Mouse (Mus musculus) heart, embryonic 10.5 days (tissue): Measurements from ENCODE around the gene Phactr4. TPM values are rescaled to one million over a fixed set of nuclear protein-coding genes. Genes with fewer than 3 reads are reported as not detected.
A peak's percentile ranks its signal among the peaks of the same experiment; 100 is the strongest.

Experiments
- DNase-seq: peaks from one replicate; pipeline ENCODE4 v3.0.0-alpha.2; 2017; ENCODE audit warnings: low spot score
- H3K27ac ChIP-seq: fragments of 300-500 bp; sonication (generic); 2 replicates; pipeline ENCODE4 v1.5.1; 2016; ENCODE audit warnings: mild to moderate bottlenecking
- H3K27me3 ChIP-seq: fragments of 300-500 bp; sonication (generic); 2 replicates; pipeline ENCODE4 v1.6.1; 2016; ENCODE audit warnings: mild to moderate bottlenecking; ENCODE audit not compliant: poor library complexity, insufficient read depth, severe bottlenecking
- H3K36me3 ChIP-seq: fragments of 300-500 bp; sonication (generic); 2 replicates; pipeline ENCODE4 v1.6.1; 2016; ENCODE audit warnings: mild to moderate bottlenecking, moderate library complexity
- H3K4me1 ChIP-seq: fragments of 300-500 bp; sonication (generic); 2 replicates; pipeline ENCODE4 v1.6.1; 2016; ENCODE audit warnings: mild to moderate bottlenecking
- H3K4me3 ChIP-seq: fragments of 300-500 bp; sonication (generic); 2 replicates; pipeline ENCODE4 v1.5.1; 2016; ENCODE audit warnings: mild to moderate bottlenecking, moderate library complexity
- H3K9me3 ChIP-seq: fragments of 300-500 bp; sonication (generic); 2 replicates; pipeline ENCODE4 v1.6.1; 2016; ENCODE audit warnings: mild to moderate bottlenecking, moderate library complexity
- WGBS: fragments of 180-500 bp; shearing (Covaris S2); methylation state at CpG from one replicate; pipeline ENCODE4 v1.1.7; 2016; 5-methylcytosine and 5-hydroxymethylcytosine counted together
- polyA plus RNA-seq: library from polyadenylated mRNA; unstranded; fragments of >200 nt; fragmentation: Nextera tagmentation; extraction: Ambion mirVana; gene quantifications from 2 replicates; pipeline ENCODE4 v1.2.1, GENCODE M21; 2016

Gene Phactr4
- polyA plus RNA-seq, 1 experiment from 2014 or later: 22.3 TPM

- H3K27me3 ChIP-seq: no peaks in the 10 kb centered on the region
- no peak overlapping the region for H3K27ac ChIP-seq
- no peaks in the 10 kb centered on the region for H3K9me3 ChIP-seq
- H3K36me3 ChIP-seq: peaks cover 66% of the 10 kb centered on the region
- H3K4me1 ChIP-seq: peaks cover 9% of the 10 kb centered on the region; the same call in 1 of the 2 replicates
- no peak for DNase-seq
- no peak overlapping the region for H3K4me3 ChIP-seq
- WGBS: 76% methylated on average over 4 of the region's 4 CpGs
Measured at GRCm38 (mm10) chr4:132382296-132382695, 40.0 kb downstream of the Phactr4 start.

GRCm38 (mm10) chr4:132380965-132381616 is 41.2 kb downstream of the Phactr4 start:
- H3K27me3 ChIP-seq: no peaks in the 10 kb centered on the region
- no peak overlapping the region for H3K27ac ChIP-seq
- no peak overlapping the region for H3K4me3 ChIP-seq
- no peaks in the 10 kb centered on the region for H3K9me3 ChIP-seq
- peaks cover 7% of the 10 kb centered on the region; the same call in 1 of the 2 replicates for H3K4me1 ChIP-seq
- 92% methylated on average over 2 of the region's 2 CpGs for WGBS
- no peak for DNase-seq
- H3K36me3 ChIP-seq: peaks cover 69% of the 10 kb centered on the region

DNA sequence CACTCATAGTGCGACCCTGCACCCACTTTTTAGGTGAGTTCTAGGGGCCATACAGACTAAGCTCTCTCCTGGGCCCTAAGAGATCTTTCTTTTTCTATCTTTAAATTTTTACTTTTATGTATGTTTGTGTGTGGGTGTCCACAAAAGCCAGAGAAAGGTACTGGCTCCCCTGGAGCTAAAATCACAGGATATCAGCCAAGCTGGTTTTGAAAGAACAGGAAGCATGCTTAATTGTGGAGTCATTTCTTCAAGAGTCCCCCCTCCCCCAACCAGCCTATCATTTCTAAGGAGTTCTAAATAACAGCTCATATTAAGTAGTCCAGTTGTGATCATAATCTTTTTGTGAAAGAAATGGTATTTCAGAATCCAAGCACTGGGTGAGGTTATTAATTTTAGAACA is 48.5 kb downstream of the Phactr4 start:
- DNase-seq: no peak
- H3K4me3 ChIP-seq: no peak overlapping the region
- peaks cover 84% of the 10 kb centered on the region for H3K36me3 ChIP-seq
- H3K27me3 ChIP-seq: no peaks in the 10 kb centered on the region
- 94% methylated on average over 1 of the region's 1 CpGs for WGBS
- no peaks in the 10 kb centered on the region for H3K9me3 ChIP-seq
- no peaks in the 10 kb centered on the region for H3K4me1 ChIP-seq
- H3K27ac ChIP-seq: no peak overlapping the region

DNA sequence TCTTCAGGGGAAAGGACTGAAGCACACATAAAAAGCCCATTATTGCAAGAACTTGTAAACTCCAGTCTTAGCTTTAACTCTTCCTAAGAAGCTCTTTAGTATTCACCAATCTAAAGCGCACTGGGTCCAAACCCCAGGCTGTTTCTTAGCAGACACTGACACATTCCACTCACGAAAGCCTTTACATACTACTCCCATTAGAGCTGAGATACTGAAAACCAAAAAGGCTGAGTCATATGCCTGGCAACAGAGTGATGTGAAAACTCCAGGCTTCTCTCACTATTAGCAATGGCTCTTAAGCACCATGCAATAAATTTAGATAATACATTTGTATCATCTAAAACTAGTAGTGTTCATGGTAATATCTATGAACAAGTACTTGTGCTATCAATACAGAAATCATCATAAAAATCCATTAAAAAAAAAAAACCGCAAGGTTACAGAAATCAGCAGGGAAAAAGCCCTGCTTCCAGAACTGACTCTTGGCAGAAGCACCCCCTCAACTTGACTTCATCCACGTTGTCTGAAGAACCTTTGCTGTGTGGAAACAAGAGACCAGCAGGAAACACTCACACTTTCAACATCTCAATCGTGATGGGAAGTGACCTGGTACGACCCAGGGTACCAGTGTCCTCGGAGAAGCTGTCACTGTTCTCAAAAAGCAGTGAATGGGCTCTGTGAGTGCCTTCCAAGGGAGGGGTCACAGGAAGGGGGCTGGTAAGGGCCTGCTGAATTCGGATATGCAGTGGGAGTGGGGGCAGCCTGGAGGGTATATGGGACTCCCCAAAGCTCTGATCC is 52.1 kb downstream of the Phactr4 start:
- 85% methylated on average over 8 of the region's 8 CpGs for WGBS
- Histone ChIP-seq H3K27me3 (no peaks in the 10 kb centered on the region), H3K27ac (no peak overlapping the region), H3K4me3 (no peak overlapping the region), H3K9me3 (no peaks in the 10 kb centered on the region), H3K36me3 (peaks cover 92% of the 10 kb centered on the region), H3K4me1 (no peaks in the 10 kb centered on the region)
- no peak for DNase-seq

DNA sequence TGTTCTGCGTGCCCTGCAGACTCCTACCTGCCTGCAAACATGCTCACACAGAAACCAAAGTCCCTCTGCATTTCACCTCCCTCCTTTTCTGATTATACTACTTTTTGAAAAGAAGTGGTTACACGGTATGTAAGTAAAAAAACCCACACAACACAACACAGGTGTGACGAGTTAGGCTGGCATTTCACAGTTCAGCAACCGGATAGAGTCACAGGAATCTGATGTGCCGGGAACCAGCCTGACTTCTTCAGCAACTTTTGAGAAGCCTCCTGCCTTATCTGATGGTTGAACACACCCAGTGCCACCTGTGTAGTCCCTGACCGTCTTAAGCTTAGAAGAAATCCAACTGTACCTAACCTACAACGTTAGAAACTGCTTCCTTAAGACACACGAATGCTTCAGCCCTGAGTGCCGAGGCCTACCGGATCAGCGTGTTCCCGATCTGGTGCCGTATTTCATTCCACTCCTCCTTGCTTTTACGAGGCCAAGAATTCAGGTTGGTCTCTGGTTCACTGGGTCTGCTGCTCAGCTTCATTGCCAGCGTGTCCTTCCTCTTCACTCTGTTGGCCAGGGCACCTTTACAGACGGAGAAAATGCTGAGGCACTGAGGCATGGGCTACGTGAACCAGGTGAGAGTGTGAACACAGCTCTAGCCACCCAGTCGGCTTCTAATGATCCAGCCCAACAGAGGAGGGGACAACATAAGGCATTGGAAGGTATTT is 54.6 kb downstream of the Phactr4 start:
- Histone ChIP-seq H3K9me3 (no peaks in the 10 kb centered on the region), H3K4me1 (no peaks in the 10 kb centered on the region), H3K27ac (no peak overlapping the region), H3K4me3 (no peak overlapping the region), H3K27me3 (no peaks in the 10 kb centered on the region), H3K36me3 (peaks cover 91% of the 10 kb centered on the region)
- no peak for DNase-seq
- 90% methylated on average over 18 of the region's 18 CpGs for WGBS

- H3K4me3 ChIP-seq: no peak overlapping the region
- H3K27me3 ChIP-seq: no peaks in the 10 kb centered on the region
- peaks cover 88% of the 10 kb centered on the region for H3K36me3 ChIP-seq
- DNase-seq: no peak
- H3K9me3 ChIP-seq: no peaks in the 10 kb centered on the region
- H3K4me1 ChIP-seq: no peaks in the 10 kb centered on the region
- WGBS: 84% methylated on average over 13 of the region's 13 CpGs
- H3K27ac ChIP-seq: no peak overlapping the region
Measured at GRCm38 (mm10) chr4:132365450-132366060, 56.7 kb downstream of the Phactr4 start.

- Histone ChIP-seq H3K4me1 (no peaks in the 10 kb centered on the region), H3K27me3 (no peaks in the 10 kb centered on the region), H3K36me3 (peaks cover 89% of the 10 kb centered on the region), H3K9me3 (no peaks in the 10 kb centered on the region), H3K4me3 (no peak overlapping the region), H3K27ac (no peak overlapping the region)
- no peak for DNase-seq
- 95% methylated on average over 11 of the region's 11 CpGs for WGBS
Measured at GRCm38 (mm10) chr4:132363487-132363886, 58.8 kb downstream of the Phactr4 start.

DNA sequence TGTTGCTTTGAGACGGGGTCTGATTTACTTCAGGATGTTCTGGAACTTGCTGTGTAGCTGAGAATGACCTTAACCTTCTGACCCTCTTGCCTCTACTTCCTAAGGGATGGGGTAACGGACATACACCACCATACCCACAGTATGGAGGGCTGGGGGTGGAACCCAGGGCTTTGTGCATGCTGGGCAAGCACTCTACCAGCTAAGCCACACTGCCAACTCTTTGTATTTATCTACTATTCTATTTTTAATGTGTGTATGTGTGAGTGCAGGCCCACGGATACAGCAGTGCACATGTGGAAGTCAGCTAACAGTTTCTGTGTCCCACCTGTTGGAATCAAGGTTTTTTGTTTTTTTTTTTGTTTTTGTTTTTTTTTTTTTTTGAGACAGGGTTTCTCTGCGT is 62.8 kb downstream of the Phactr4 start:
- no peaks in the 10 kb centered on the region for H3K4me1 ChIP-seq
- no peaks in the 10 kb centered on the region for H3K9me3 ChIP-seq
- WGBS: 84% methylated on average over 4 of the region's 4 CpGs
- no peak for DNase-seq
- no peak overlapping the region for H3K4me3 ChIP-seq
- H3K36me3 ChIP-seq: peaks cover 76% of the 10 kb centered on the region
- H3K27ac ChIP-seq: no peak overlapping the region
- no peaks in the 10 kb centered on the region for H3K27me3 ChIP-seq

DNA sequence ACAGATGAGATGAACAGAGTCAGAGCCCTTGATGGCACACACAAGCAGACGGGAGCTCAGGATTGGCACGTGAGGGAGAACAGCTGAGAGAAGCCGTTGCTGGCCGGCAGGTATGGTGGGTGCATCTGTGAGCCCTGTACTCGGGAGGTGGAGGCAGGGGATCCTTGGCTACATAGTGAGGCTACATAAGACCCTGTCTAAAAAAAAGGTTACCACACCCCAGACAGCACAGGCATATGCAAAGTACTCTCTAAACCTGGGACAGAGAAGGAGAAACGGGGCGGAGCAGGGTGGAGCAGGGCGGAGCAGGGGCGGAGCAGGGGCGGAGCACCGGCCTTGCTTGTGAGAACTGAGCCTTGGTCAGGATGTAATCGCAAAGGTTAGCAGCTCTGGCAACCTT is 66.1 kb downstream of the Phactr4 start:
- Histone ChIP-seq H3K4me3 (no peak overlapping the region), H3K27ac (no peak overlapping the region), H3K27me3 (no peaks in the 10 kb centered on the region), H3K4me1 (peaks cover 7% of the 10 kb centered on the region; the same call in 1 of the 2 replicates), H3K36me3 (peaks cover 61% of the 10 kb centered on the region), H3K9me3 (no peaks in the 10 kb centered on the region)
- 32% methylated on average over 12 of the region's 12 CpGs for WGBS
- peak; percentile 88 for DNase-seq

- peaks cover 61% of the 10 kb centered on the region for H3K36me3 ChIP-seq
- H3K4me1 ChIP-seq: peaks cover 10% of the 10 kb centered on the region; the same call in 1 of the 2 replicates
- H3K4me3 ChIP-seq: no peak overlapping the region
- 87% methylated on average over 3 of the region's 3 CpGs for WGBS
- H3K27ac ChIP-seq: no peak overlapping the region
- DNase-seq: no peak
- no peaks in the 10 kb centered on the region for H3K9me3 ChIP-seq
- no peaks in the 10 kb centered on the region for H3K27me3 ChIP-seq
Measured at GRCm38 (mm10) chr4:132355403-132355802, 66.9 kb downstream of the Phactr4 start.

DNA sequence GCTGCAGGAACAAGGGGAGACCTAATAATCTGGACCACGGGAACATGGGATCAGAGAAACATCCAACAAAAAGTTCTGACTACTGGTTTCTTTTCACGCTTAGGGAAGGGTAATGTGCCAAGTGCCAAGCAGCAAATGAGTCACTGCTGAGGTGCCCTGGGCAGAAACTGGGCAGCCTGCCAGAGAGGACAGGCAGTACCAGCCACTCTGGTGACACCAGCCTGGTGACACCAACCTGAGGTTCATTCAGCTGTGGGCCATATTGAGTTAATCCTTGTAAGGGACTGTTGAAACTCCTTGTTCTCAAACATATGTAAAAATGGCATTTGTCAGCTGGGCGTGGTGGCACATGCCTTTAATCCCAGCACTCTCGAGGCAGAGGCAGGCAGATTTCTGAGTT is 67.7 kb downstream of the Phactr4 start:
- Histone ChIP-seq H3K36me3 (peaks cover 59% of the 10 kb centered on the region), H3K9me3 (no peaks in the 10 kb centered on the region), H3K27ac (no peak overlapping the region), H3K4me1 (peaks cover 10% of the 10 kb centered on the region; the same call in 1 of the 2 replicates), H3K4me3 (no peak overlapping the region), H3K27me3 (no peaks in the 10 kb centered on the region)
- 91% methylated on average over 4 of the region's 4 CpGs for WGBS
- no peak for DNase-seq

DNA sequence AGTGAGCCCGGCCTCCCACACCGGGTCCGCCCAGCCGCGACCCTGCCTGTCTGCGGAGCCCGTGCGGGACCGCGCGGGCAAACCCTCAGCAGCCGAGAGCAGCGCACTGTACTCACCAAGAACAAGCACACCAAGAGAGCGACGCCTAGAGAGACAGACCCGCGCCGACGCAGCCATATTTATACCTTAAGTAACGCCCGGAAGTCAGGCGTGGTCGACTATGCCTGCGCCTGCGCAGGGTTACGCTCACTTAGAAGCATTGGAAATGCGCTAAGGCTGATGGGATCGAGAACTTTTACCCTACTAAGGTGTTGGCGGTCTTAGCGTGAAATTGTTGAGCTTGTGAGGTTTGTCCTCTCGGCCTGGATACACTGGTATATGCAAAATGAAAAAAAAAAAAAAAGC is 68.8 kb downstream of the Phactr4 start, which contains the start of gene Rcc1:
Gene Rcc1 (minus strand): TSS at position 125 of the 405 bp plus-strand sequence.
- H3K4me1 ChIP-seq: peaks cover 10% of the 10 kb centered on the region; the same call in 1 of the 2 replicates
- H3K27me3 ChIP-seq: no peaks in the 10 kb centered on the region
- H3K27ac ChIP-seq: peak within 1 kb of the TSS; percentile 92
- H3K9me3 ChIP-seq: no peaks in the 10 kb centered on the region
- under 1% methylated on average over 31 of the region's 31 CpGs for WGBS
- peak; percentile 97 for DNase-seq
- peaks cover 48% of the 10 kb centered on the region for H3K36me3 ChIP-seq
- peak within 1 kb of the TSS; percentile 76 for H3K4me3 ChIP-seq
